ENCODE assay signal across 14 mouse cellular contexts in genomic region chr2:17507362-17507761, GRCm38 (mm10).
DNase-seq lines count a peak whose midpoint lies in the region; ATAC-seq and TF ChIP-seq lines count a peak whose summit lies in the region.
"Had no signal": no experiment of that assay in that cellular context is flagged by ENCODE, and none has a peak within 500 bp of the region (broad histone marks: within the 10 kb centered on the region; RNA-seq: fewer than 3 reads in every experiment).

No protein-coding gene starts in this region.

- H3K4me1 ChIP-seq in CH12.LX (ENCODE audit: control insufficient read depth in 1 of 2, insufficient read depth in 2 of 2), result no peaks in the 10 kb centered on the region
- H3K4me1 ChIP-seq: embryonic facial prominence, embryonic 13.5 days; forebrain, embryonic 10.5 days; limb, embryonic 13.5 days had no signal

- no peaks in the 10 kb centered on the region for H3K79me2 ChIP-seq in CH12.LX (replicated peaks; ENCODE audit: control insufficient read depth, extremely low read depth, insufficient read depth, poor library complexity, severe bottlenecking)

- TF ChIP-seq EP300 in CH12.LX (IDR thresholded peaks at IDR 0.05; ENCODE audit: low read length), result no peak

- no peak overlapping the region for H3K4me3 ChIP-seq in left cerebral cortex, adult 2 months
- H3K4me3 ChIP-seq in CH12.LX (replicated peaks in 1 of 3; ENCODE audit: low read depth in 2 of 3, low read length in 2 of 3, poor library complexity in 1 of 3), result no peak overlapping the region
- H3K4me3 ChIP-seq: embryonic facial prominence, embryonic 13.5 days; forebrain, embryonic 10.5 days; limb, embryonic 13.5 days; myocyte had no signal

- no peak for ATAC-seq in cerebellum, adult (ENCODE audit: insufficient number of reproducible peaks, low FRiP score, low TSS enrichment)
- ATAC-seq: inflammation-experienced regulatory T-cells, adult 6 months had no signal

- in situ Hi-C loops in CH12.LX (cut with MboI; ENCODE audit: low pct_ligation_motif_present, low pct_unique_long_range_greater_than_20kb, low sequenced_read_pairs), result no loop called here

- peaks cover 7% of the 10 kb centered on the region for H3K9me3 ChIP-seq in CH12.LX (replicated peaks; ENCODE audit: low read length)
- H3K9me3 ChIP-seq: embryonic facial prominence, embryonic 13.5 days; forebrain, embryonic 10.5 days; limb, embryonic 13.5 days had no signal

- H3K9ac ChIP-seq in CH12.LX (ENCODE audit: insufficient read depth, low read depth), result no peak overlapping the region
- H3K9ac ChIP-seq: embryonic facial prominence, embryonic 13.5 days; limb, embryonic 13.5 days had no signal

- no peak for DNase-seq in left cerebral cortex, adult 2 months (ENCODE audit: extremely low spot score in 1 of 2, low spot score in 2 of 2)
- no peak for DNase-seq in left cerebral cortex, adult 8-10 months (ENCODE audit: low spot score in 2 of 2)
- DNase-seq in 416B (ENCODE audit: low read depth), result peak; percentile 1
- DNase-seq in CH12.LX (ENCODE audit: extremely low read depth), result peak; percentile 41
- no peak for DNase-seq in brain, embryonic 14.5 days (ENCODE audit: low read depth)
- no peak for DNase-seq in cerebellum, adult 11 months
- DNase-seq: heart, postnatal 36 days; kidney, postnatal 36 days had no signal

- dilution Hi-C loops in CH12.LX (cut with MboI; ENCODE audit: extremely low pct_ligation_motif_present, extremely low pct_unique_long_range_greater_than_20kb, low sequenced_read_pairs), result no loop called here

- no peak for TF ChIP-seq RAD21 in CH12.LX (IDR thresholded peaks at IDR 0.05; ENCODE audit: low read depth, low read length)

- H3K27me3 ChIP-seq in CH12.LX (replicated peaks), result no peaks in the 10 kb centered on the region
- H3K27me3 ChIP-seq: embryonic facial prominence, embryonic 13.5 days; limb, embryonic 13.5 days had no signal

- intact Hi-C loops in left cerebral cortex, adult 2 months (cut with DNase I), result no loop called here

- H3K4me2 ChIP-seq in CH12.LX (ENCODE audit: insufficient read depth, low read depth, poor library complexity, severe bottlenecking), result no peak overlapping the region
- H3K4me2 ChIP-seq: embryonic facial prominence, embryonic 13.5 days; limb, embryonic 13.5 days had no signal

- no peaks in the 10 kb centered on the region for H3K36me3 ChIP-seq in CH12.LX (replicated peaks in 1 of 2; ENCODE audit: control insufficient read depth in 1 of 2, insufficient read depth in 1 of 2, low read length in 1 of 2)
- H3K36me3 ChIP-seq: embryonic facial prominence, embryonic 13.5 days; forebrain, embryonic 10.5 days; limb, embryonic 13.5 days had no signal

- peak; percentile 36 for TF ChIP-seq CTCF in left cerebral cortex, adult 2 months (IDR thresholded peaks at IDR 0.05)
- TF ChIP-seq CTCF in CH12.LX (conservative IDR thresholded peaks at IDR 0.05 in 1 of 2, IDR thresholded peaks at IDR 0.05 in 1 of 2; ENCODE audit: low read depth in 2 of 2, low read length in 2 of 2), result peak; percentile 39 to 46; a peak in 3 of 4 replicates
- TF ChIP-seq CTCF in brain, embryonic 14.5 days (IDR thresholded peaks at IDR 0.05; ENCODE audit: borderline replicate concordance, extremely low read depth, insufficient read depth, insufficient read length), result peak; percentile 27; the same call in 1 of the 2 replicates

- TF ChIP-seq POLR2A in CH12.LX (IDR thresholded peaks at IDR 0.05; ENCODE audit: low read depth, low read length), result no peak
- no peak for TF ChIP-seq POLR2A in brain, embryonic 14.5 days (IDR thresholded peaks at IDR 0.05; ENCODE audit: borderline replicate concordance, extremely low read depth, insufficient read depth, insufficient read length, poor library complexity, severe bottlenecking)

- H3K27ac ChIP-seq in left cerebral cortex, adult 2 months, result no peak overlapping the region
- H3K27ac ChIP-seq in CH12.LX (ENCODE audit: insufficient read depth, low read depth), result no peak overlapping the region
- H3K27ac ChIP-seq: embryonic facial prominence, embryonic 13.5 days; forebrain, embryonic 10.5 days; limb, embryonic 13.5 days had no signal

TF ChIP-seq in CH12.LX, 34 proteins besides CTCF, POLR2A, EP300 and RAD21:
- no peak for TF ChIP-seq NRF1 (IDR thresholded peaks at IDR 0.05; ENCODE audit: low read depth, low read length)
- TF ChIP-seq USF2 (conservative IDR thresholded peaks at IDR 0.05; ENCODE audit: low read depth, low read length), result no peak
- no peak for TF ChIP-seq MEF2A (IDR thresholded peaks at IDR 0.05; ENCODE audit: borderline replicate concordance, low read depth, low read length)
- no peak for TF ChIP-seq ZNF384 (IDR thresholded peaks at IDR 0.05; ENCODE audit: low read depth, low read length)
- no peak for TF ChIP-seq POLR2AphosphoS2 (IDR thresholded peaks at IDR 0.05; ENCODE audit: low read depth, low read length)
- TF ChIP-seq SMC3 (IDR thresholded peaks at IDR 0.05; ENCODE audit: low read depth, low read length), result no peak
- TF ChIP-seq PAX5 (IDR thresholded peaks at IDR 0.05; ENCODE audit: low read length), result no peak
- no peak for TF ChIP-seq ZKSCAN1 (IDR thresholded peaks at IDR 0.05; ENCODE audit: borderline replicate concordance, low read depth, low read length)
- TF ChIP-seq TBP (conservative IDR thresholded peaks at IDR 0.05; ENCODE audit: low read depth, low read length), result no peak
- no peak for TF ChIP-seq MXI1 (IDR thresholded peaks at IDR 0.05; ENCODE audit: low read depth, low read length)
- no peak for TF ChIP-seq USF1 (IDR thresholded peaks at IDR 0.05; ENCODE audit: low read depth, low read length)
- TF ChIP-seq BHLHE40 (IDR thresholded peaks at IDR 0.05; ENCODE audit: low read depth, low read length), result no peak
- no peak for TF ChIP-seq MAZ (IDR thresholded peaks at IDR 0.05; ENCODE audit: low read depth, low read length)
- no peak for TF ChIP-seq GABPA (IDR thresholded peaks at IDR 0.05; ENCODE audit: insufficient replicate concordance, low read depth, low read length)
- TF ChIP-seq RCOR1 (conservative IDR thresholded peaks at IDR 0.05; ENCODE audit: low read depth, low read length), result no peak
- no peak for TF ChIP-seq CHD1 (IDR thresholded peaks at IDR 0.05; ENCODE audit: low read depth, low read length)
- TF ChIP-seq ETS1 (conservative IDR thresholded peaks at IDR 0.05; ENCODE audit: low read depth, low read length), result no peak
- TF ChIP-seq NELFE (IDR thresholded peaks at IDR 0.05; ENCODE audit: low read depth, low read length), result no peak

Comparison
In these comparisons a context has a peak if more than half of its experiments do, and no peak if none do; other contexts are left out.
1. DNase-seq: peak in 416B (single experiment) and CH12.LX (single experiment); none in left cerebral cortex, adult 2 months (0 of 2), left cerebral cortex, adult 8-10 months (0 of 2), brain, embryonic 14.5 days (single experiment) and cerebellum, adult 11 months (single experiment).
2. Peak in every context shown above with its lines, with median percentiles within 50 percentile points of each other: CTCF ChIP-seq.